Mouse (Mus musculus) regulatory T cell (primary cell): ENCODE measurements around the gene Txndc16.

ENCODE experiments used
- in situ Hi-C: fragments of 300-600 bp; cut with MboI, MseI; formaldehyde crosslinking; loops from one replicate; pipeline ENCODE4 v1.15.1; 2025; ENCODE audit warnings: high pct_unique_total_duplicates

The Txndc16 gene

GRCm38 (mm10) chr14:45220090-45220956, at the start of gene Txndc16:
Txndc16 (minus strand) TSS chr14:45220328.
- in situ Hi-C loops = loop anchor here (10.0 kb wide), 1 partner anchor 236 kb away; the partner anchor contains the start of gene Ptger2

GRCm38 (mm10) chr14:45263831-45264592, 43.9 kb upstream of the Txndc16 start:
- in situ Hi-C loops = loop anchor here (25.0 kb wide), 1 partner anchor 1048 kb away; no protein-coding TSS in a partner anchor

- in situ Hi-C loops = loop anchor here (25.0 kb wide), 1 partner anchor 1061 kb away; no protein-coding TSS in a partner anchor
Measured at GRCm38 (mm10) chr14:45251548-45252076, 31.5 kb upstream of the Txndc16 start.

GRCm38 (mm10) chr14:45241613-45242012, 21.5 kb upstream of the Txndc16 start:
- in situ Hi-C loops = no loop called here

- in situ Hi-C loops = no loop called here
Measured at GRCm38 (mm10) chr14:45239042-45239441, 18.9 kb upstream of the Txndc16 start.

GRCm38 (mm10) chr14:45220957-45221630, 966 bp upstream of the Txndc16 start:
- in situ Hi-C loops = loop anchor here (10.0 kb wide), 1 partner anchor 236 kb away; the partner anchor contains the start of gene Ptger2

GRCm38 (mm10) chr14:45219281-45220089, 643 bp downstream of the Txndc16 start, which contains the start of gene Gpr137c:
Gpr137c (plus strand) TSS chr14:45219717.
- in situ Hi-C loops = loop anchor here (5.0 to 10.0 kb wide), 2 partner anchors 103 to 235 kb away; partner anchors contain the start of gene Ptger2

- in situ Hi-C loops = loop anchor here (5.0 kb wide), 1 partner anchor 105 kb away; no protein-coding TSS in a partner anchor
Measured at GRCm38 (mm10) chr14:45217693-45218092, 2.4 kb downstream of the Txndc16 start.

- in situ Hi-C loops = loop anchor here (5.0 kb wide), 1 partner anchor 105 kb away; no protein-coding TSS in a partner anchor
Measured at GRCm38 (mm10) chr14:45216711-45217340, 3.3 kb downstream of the Txndc16 start.

GRCm38 (mm10) chr14:45211431-45211830, 8.7 kb downstream of the Txndc16 start:
- in situ Hi-C loops = no loop called here

GRCm38 (mm10) chr14:45210683-45211082, 9.4 kb downstream of the Txndc16 start:
- in situ Hi-C loops = no loop called here

- in situ Hi-C loops = no loop called here
Measured at GRCm38 (mm10) chr14:45200607-45201006, 19.5 kb downstream of the Txndc16 start.

GRCm38 (mm10) chr14:45190999-45191398, 29.1 kb downstream of the Txndc16 start:
- in situ Hi-C loops = no loop called here

GRCm38 (mm10) chr14:45181611-45182010, 38.5 kb downstream of the Txndc16 start:
- in situ Hi-C loops = no loop called here

GRCm38 (mm10) chr14:45179606-45180005, 40.5 kb downstream of the Txndc16 start:
- in situ Hi-C loops = no loop called here

GRCm38 (mm10) chr14:45179186-45179585, 40.9 kb downstream of the Txndc16 start:
- in situ Hi-C loops = no loop called here

GRCm38 (mm10) chr14:45175012-45175740, 45.0 kb downstream of the Txndc16 start:
- in situ Hi-C loops = no loop called here

- in situ Hi-C loops = no loop called here
Measured at GRCm38 (mm10) chr14:45172260-45172659, 47.9 kb downstream of the Txndc16 start.

- in situ Hi-C loops = no loop called here
Measured at GRCm38 (mm10) chr14:45167366-45167765, 52.8 kb downstream of the Txndc16 start.
